ENCODE assay signal across 30 mouse cellular contexts in the genomic region with DNA sequence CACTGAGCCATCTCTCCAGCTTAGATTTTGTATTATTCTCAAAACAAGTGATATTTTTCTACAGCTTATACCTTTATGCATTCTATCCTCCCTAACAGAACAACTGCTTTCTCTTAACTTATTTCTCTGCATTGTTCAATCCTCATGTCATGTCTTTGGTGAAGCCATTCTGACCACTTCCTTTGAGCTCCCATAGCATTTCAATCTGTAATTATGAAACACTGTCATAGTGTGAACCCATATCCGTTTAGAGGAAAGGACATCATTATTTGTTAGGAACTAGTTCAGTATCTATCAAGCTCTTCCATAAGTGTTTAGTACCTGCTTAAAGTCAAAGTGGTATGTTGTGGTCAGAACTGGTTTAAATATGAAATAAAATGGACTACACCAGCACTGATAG. TPM values are rescaled to one million over a fixed set of nuclear protein-coding genes. Genes with fewer than 3 reads are reported as not detected.
"Had no signal": no experiment of that assay in that cellular context is flagged by ENCODE, and none has a peak within 500 bp of the region (broad histone marks: within the 10 kb centered on the region; RNA-seq: fewer than 3 reads in every experiment).

No protein-coding gene starts in this region.

- DNase-seq: heart, postnatal 10 days; heart, postnatal 14 days; heart, postnatal 4 days; kidney, adult 11 months; kidney, adult 18-20 months; kidney, adult 2 months; kidney, adult 8-10 months; kidney, postnatal 10 days; kidney, postnatal 14 days; kidney, postnatal 25 days; kidney, postnatal 36 days; kidney, postnatal 4 days; layer of hippocampus, adult 9-11 months; layer of hippocampus, postnatal 36 days had no signal

- ATAC-seq: hindbrain, embryonic 16.5 days; hindbrain, postnatal 0 days; inflammation-experienced regulatory T-cells, adult 6 months; intestine, embryonic 15.5 days; intestine, embryonic 16.5 days; intestine, postnatal 0 days had no signal

RNA-seq across cellular contexts. Expression of gene Hesx1, which starts 33.7 kb away (rescaled TPM):
- total RNA-seq: heart, adult 8-10 months; heart, postnatal 10 days; heart, postnatal 14 days; heart, postnatal 25 days; hematopoietic stem cell, adult 5-6 weeks; hindbrain, postnatal 0 days; layer of hippocampus, adult 18-20 months; layer of hippocampus, adult 2 months; layer of hippocampus, postnatal 10 days; layer of hippocampus, postnatal 14 days; layer of hippocampus, postnatal 25 days; layer of hippocampus, postnatal 36 days; left cerebral cortex, adult 18-20 months; left cerebral cortex, adult 2 months had no signal
